Mouse (Mus musculus): ENCODE data around the gene Acacb. TPM values are rescaled to one million over a fixed set of nuclear protein-coding genes. Genes with fewer than 3 reads are reported as not detected.

Gene Acacb
- polyA plus RNA-seq (2021; fragmentation: Nextera tagmentation) = 1.3 and 1.6 TPM in 2 replicates
- long read RNA-seq, experiment 1, partial matches to known transcripts = 7 of 8 reads
- long read RNA-seq, experiment 1, other reads (novel, unspliced or antisense) = 1 of 8 reads
- long read RNA-seq, experiment 2, partial matches to known transcripts = 1 of 2 reads
- long read RNA-seq, experiment 2, other reads (novel, unspliced or antisense) = 1 of 2 reads

DNA sequence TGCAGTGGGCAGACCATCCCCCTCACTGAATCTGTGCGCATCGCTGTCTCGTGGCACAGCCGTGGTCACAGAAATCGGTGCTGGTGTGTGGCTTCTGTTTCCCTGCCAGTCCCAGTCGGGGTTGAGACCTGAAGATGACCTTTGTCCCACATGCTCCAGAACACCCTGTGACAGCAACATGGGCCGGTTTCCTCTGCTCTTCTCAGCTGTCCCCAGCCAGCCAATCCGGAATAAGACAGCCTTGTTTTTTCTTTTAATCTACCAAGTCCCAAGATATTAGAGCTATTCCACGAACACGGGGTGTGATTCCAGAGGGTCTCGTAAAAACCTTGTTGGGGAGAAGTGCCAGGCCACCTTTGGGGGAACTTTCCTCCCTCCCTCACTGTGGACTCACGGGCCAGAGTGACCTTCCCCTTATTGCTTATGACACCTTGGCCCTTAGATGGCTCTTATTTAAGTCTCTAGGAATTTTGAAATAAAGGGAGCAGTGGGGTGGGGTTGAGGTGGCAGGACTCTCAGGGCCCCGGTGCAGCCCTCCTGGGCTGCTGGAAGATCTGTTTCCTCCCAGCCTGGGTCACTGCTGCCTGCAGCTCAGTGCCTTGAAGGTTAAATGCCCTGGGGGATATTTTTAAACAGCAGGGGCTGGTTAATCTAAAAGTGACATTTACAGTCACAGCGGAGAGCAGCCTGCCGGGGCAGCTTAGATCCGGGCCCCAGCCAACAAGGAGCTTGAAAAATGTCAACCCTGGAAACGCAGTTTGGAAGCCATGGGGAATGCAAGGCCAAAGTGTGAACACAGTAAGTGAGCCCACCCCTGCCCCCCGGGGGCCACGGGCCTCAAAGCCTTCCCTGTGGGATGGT lies at the start of gene Acacb:
Gene Acacb, plus strand, starts transcription at position 508 of the 861 bp plus-strand sequence.

DNA sequence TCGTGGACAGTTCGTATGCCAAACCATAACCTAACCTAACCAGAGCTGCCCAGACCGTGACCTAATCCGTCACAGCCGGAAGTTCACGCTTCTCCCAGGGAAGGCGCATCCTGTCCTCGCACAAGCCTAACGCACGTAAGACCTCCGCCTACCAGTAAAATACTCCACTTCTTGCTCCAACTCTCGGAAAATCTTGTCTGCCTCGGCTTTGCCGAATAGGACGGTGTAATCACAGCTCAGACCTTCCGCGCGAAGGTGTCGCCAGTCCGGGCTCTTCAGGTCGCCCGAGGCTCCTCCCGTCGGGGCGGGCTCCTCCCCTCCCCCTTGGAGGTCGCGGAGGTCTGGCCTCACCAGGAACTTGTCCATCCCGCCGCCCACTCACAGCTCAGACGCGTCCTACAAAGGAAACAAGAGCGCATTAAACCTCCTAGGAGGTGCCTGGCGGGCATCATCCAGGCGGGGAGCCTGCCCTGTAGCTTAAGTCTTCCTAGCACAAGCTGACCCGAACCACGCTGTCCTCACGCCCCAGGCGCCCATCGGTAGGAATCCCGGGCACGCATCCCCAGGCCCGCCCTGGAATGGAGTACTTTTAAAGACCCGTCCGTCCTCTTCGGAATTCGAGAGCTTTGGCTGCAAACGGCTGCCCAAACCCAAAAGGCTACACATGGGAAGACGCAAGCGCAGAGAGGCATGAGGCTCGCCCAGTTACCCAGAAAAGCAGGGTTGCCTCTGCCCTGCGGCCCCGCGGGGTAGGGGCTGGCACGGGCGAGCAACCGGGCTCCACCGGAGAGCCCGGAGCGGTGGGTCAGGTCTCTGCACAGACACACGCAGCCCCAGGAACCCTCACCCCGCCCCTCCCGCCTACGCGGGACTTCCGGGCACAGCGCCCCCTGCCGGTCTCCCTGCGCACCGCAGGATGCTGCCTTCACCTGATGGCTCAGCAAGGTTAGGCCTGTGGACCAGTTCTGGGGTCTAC lies 18.7 kb upstream of the Acacb start, which contains the start of gene Alkbh2:
Gene Alkbh2, minus strand, starts transcription at position 845 of the 976 bp plus-strand sequence.

DNA sequence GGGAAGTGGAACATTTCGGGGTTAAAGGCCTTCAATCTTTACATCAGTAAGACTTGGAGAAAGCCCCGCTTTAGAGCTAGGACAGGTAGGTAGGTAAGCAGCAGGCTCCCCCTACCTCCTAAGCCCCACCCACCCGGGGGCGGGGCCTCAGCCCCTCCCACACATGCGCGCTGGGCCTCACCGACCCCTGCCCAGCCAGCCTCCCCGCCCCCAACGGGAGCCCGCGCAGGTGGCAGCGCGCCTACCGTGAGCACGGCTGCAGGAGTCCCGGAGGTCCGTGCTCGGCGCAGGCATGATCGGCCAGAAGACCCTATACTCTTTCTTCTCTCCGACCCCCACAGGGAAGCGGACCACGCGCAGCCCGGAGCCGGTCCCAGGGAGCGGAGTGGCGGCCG lies 16.1 kb upstream of the Acacb start, which contains the start of gene Ung:
Gene Ung, plus strand, starts transcription at position 176 of the 395 bp plus-strand sequence.

DNA sequence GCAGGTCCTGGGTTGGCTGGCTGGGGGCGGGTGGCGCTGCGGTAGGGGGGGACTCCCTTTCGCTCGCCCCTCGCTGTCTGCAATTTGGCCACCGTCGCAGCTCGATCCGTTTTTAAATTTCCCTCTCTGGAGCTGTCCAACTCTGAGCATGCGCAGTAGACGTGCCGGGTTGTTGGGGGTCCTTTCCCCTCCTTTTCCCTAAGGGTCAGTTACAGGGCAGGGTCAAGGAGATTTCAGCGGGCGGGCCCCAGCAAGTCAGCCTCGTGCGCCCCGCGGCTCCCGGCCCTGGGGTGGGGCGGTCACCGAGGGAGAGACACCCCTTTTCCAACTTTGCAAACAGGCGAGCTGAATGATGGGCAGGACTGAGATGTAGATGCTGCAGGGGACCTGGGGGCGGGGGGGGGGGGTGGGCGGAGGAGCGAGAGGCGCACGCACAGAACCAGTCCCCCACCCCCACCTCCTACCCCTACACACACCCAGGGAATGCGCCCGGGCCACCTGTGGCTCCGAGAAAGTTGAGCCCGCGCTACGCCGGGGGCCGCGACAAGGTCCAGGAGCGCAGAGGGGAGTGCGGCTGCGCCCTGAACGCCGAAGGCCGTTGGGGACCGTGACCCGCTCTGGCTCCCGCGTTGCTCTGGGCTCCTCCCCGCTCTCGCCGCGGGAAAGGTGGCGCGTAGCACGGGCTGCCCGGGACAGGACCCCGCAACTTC lies 127.5 kb downstream of the Acacb start, which contains the start of gene Foxn4:
Gene Foxn4, minus strand, starts transcription at position 115 of the 710 bp plus-strand sequence.

DNA sequence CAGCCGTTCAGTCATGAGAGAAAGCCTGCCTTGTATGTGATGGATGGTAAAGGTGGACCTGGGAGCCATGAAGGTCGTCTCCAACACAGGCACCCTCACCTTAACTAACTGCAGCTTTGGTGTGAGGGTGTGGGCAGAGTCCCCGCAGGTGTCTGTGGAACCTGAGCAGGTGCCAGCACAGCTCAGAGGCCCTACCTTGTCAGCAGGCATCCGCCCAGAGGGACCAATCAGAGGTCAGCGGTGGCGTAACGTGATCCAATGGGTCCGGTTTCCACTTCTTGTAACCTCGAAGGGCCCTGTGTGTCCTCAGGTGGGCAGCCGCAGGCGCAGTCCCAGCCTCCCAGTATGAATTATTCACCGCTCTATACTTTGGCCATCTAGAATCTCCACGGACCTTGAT lies 142.5 kb downstream of the Acacb start, which contains the start of gene Myo1h:
Gene Myo1h, plus strand, starts transcription at position 293 of the 400 bp plus-strand sequence.

Other genes with a start within 250 kb of the Acacb start
- 24.9 and 26.3 TPM in 2 replicates for gene Coro1c, start 237.8 kb upstream of the Acacb start, polyA plus RNA-seq (2021; fragmentation: Nextera tagmentation)
- 4.1 and 8.4 TPM in 2 replicates for gene Ssh1, start 152.6 kb upstream of the Acacb start, polyA plus RNA-seq (2021; fragmentation: Nextera tagmentation)
- gene Dao, start 142.8 kb upstream of the Acacb start, polyA plus RNA-seq (2021; fragmentation: Nextera tagmentation) = 0.05 TPM in 1 of 2 replicates, not detected in the other
- 6.1 and 11.8 TPM in 2 replicates for gene Usp30, start 81.1 kb upstream of the Acacb start, polyA plus RNA-seq (2021; fragmentation: Nextera tagmentation)
- 112 and 114 TPM in 2 replicates for gene Svop, start 55.0 kb upstream of the Acacb start, polyA plus RNA-seq (2021; fragmentation: Nextera tagmentation)
- 9.3 and 12.9 TPM in 2 replicates for gene Alkbh2, start 18.3 kb upstream of the Acacb start, polyA plus RNA-seq (2021; fragmentation: Nextera tagmentation)
- 2.3 and 2.6 TPM in 2 replicates for gene Ung, start 16.1 kb upstream of the Acacb start, polyA plus RNA-seq (2021; fragmentation: Nextera tagmentation)
- gene Foxn4, start 127.3 kb downstream of the Acacb start, polyA plus RNA-seq (2021; fragmentation: Nextera tagmentation) = not detected in 2 replicates
- gene Myo1h, start 142.6 kb downstream of the Acacb start, polyA plus RNA-seq (2021; fragmentation: Nextera tagmentation) = 0.83 and 0.94 TPM in 2 replicates
- 30.7 and 31.9 TPM in 2 replicates for gene Kctd10, start 234.0 kb downstream of the Acacb start, polyA plus RNA-seq (2021; fragmentation: Nextera tagmentation)
- gene Ube3b, start 234.1 kb downstream of the Acacb start, polyA plus RNA-seq (2021; fragmentation: Nextera tagmentation) = 34.7 and 92.1 TPM in 2 replicates

All from left cerebral cortex, adult 6 months (tissue).